Mouse (Mus musculus): ENCODE data around the gene Ccdc146. TPM values are rescaled to one million over a fixed set of nuclear protein-coding genes. Genes with fewer than 3 reads are reported as not detected.

The Ccdc146 gene
- polyA plus RNA-seq, 1 experiment from 2014 or later, result 0.12 TPM

DNA sequence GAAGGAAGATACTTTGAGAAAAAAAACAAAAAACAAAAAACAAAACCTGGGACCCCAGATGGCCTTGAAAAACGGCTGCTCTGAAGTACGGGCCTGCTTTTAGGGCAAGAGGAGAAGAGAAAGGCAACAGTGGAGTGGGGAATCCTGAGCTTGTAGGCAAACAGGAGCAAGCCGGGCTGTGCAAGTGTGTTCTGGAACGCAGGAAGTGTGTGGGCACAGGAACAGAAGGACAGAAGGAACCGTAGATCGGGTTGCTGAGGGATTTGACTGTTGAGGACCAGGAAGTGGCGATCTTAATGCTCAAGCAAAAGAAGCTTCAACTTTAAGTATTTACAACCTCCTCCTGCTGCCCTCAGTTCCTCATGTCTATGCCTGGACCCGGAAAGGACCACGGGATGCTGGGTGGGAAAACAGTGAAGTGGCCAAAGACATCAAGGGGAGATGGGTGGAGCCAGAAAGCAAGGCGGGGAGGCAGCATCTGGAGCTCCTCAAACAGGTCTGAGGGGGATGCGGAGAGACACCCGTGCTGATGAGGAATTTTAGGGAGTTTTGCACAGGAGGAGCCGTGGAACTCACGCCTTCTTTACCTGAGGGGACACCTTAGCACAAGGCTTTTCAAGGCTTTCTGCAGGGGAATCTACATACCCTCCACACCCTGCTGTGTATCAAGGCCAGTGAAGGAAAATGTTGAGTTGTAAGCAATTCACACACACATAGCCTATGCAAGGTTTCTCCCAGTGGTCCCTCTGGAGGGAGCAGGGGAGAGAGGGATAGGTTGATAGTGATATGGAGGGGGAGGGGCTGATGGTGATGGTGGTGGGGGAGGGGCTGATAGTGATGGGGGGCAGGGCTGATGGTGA lies 40.9 kb downstream of the Ccdc146 start:
- no peaks in the 10 kb centered on the region for H3K36me3 ChIP-seq (ENCODE audit: control insufficient read depth, insufficient read depth, low read length)
- H3K9me3 ChIP-seq (ENCODE audit: control insufficient read depth, low read depth, low read length), result no peaks in the 10 kb centered on the region
- 24% methylated on average over 14 of the region's 14 CpGs for WGBS
- no peak overlapping the region for H3K4me3 ChIP-seq (ENCODE audit: low read depth, low read length)
- H3K4me1 ChIP-seq (ENCODE audit: control insufficient read depth, insufficient read depth, low read length), result peaks cover 11% of the 10 kb centered on the region; the same call in 1 of the 2 replicates
- no peaks in the 10 kb centered on the region for H3K27me3 ChIP-seq (ENCODE audit: control insufficient read depth, insufficient read depth, low read length)
- H3K27ac ChIP-seq (ENCODE audit: low read length), result peak overlapping the region; percentile 30; the same call in 1 of the 2 replicates
- no peak overlapping the region for H3K4me2 ChIP-seq (replicated peaks; ENCODE audit: low read depth, low read length)
- no peak overlapping the region for H3K9ac ChIP-seq (replicated peaks; ENCODE audit: low read depth, low read length)
- no peak for ATAC-seq (ENCODE audit: insufficient number of reproducible peaks, insufficient read depth, low FRiP score, low read depth)

DNA sequence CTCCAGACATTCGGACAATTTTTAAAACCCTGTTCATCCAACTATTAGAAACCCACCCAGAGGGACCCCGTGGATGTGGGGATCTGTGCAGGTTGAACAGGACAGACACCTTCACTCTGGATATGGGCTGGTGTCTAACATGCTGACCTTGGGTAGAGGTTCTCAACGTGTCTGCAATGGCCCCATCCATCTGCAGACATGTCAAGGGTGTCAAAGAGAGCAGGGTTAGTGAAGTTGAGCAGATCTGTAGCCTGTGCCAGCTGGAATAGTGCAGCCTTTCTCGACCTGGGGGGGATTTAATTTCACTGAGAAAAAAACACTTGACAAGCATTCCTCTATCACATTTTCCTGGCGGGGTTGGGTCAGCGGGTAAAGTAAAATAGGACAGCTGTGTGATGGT lies 41.8 kb downstream of the Ccdc146 start:
- Histone ChIP-seq H3K4me3 (ENCODE audit: low read depth, low read length) (no peak overlapping the region), H3K4me1 (ENCODE audit: control insufficient read depth, insufficient read depth, low read length) (peaks cover 11% of the 10 kb centered on the region; the same call in 1 of the 2 replicates), H3K36me3 (ENCODE audit: control insufficient read depth, insufficient read depth, low read length) (no peaks in the 10 kb centered on the region), H3K9me3 (ENCODE audit: control insufficient read depth, low read depth, low read length) (no peaks in the 10 kb centered on the region), H3K9ac (replicated peaks; ENCODE audit: low read depth, low read length) (no peak overlapping the region), H3K27me3 (ENCODE audit: control insufficient read depth, insufficient read depth, low read length) (no peaks in the 10 kb centered on the region), H3K4me2 (replicated peaks; ENCODE audit: low read depth, low read length) (no peak overlapping the region), H3K27ac (ENCODE audit: low read length) (no peak overlapping the region)
- WGBS, result 33% methylated on average over 6 of the region's 6 CpGs
- ATAC-seq (ENCODE audit: insufficient number of reproducible peaks, insufficient read depth, low FRiP score, low read depth), result peak; percentile 35; the same call in 1 of the 2 replicates

DNA sequence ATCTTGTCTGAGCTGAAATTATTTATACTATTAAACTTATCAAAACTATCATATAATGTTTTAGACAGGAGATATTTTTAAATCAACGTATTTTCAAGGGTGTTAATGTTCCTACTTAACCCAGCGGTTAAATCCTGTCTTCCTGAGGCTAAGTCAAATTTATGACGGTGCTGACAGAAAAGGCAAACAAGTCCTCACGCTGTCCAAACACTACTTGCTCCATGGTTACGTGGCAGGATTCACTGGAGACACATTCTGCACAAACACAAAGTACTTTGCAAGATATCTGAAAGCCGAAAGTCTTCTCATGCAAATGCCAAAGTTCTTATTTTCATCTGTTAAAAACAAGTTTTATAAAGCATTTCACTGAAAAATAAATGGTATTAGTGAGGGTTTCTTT lies 42.5 kb downstream of the Ccdc146 start:
- H3K9me3 ChIP-seq (ENCODE audit: control insufficient read depth, low read depth, low read length), result no peaks in the 10 kb centered on the region
- H3K27me3 ChIP-seq (ENCODE audit: control insufficient read depth, insufficient read depth, low read length), result no peaks in the 10 kb centered on the region
- H3K4me3 ChIP-seq (ENCODE audit: low read depth, low read length), result no peak overlapping the region
- no peaks in the 10 kb centered on the region for H3K36me3 ChIP-seq (ENCODE audit: control insufficient read depth, insufficient read depth, low read length)
- 14% methylated on average over 6 of the region's 6 CpGs for WGBS
- H3K27ac ChIP-seq (ENCODE audit: low read length), result no peak overlapping the region
- no peak overlapping the region for H3K4me2 ChIP-seq (replicated peaks; ENCODE audit: low read depth, low read length)
- no peak for ATAC-seq (ENCODE audit: insufficient number of reproducible peaks, insufficient read depth, low FRiP score, low read depth)
- no peak overlapping the region for H3K9ac ChIP-seq (replicated peaks; ENCODE audit: low read depth, low read length)
- H3K4me1 ChIP-seq (ENCODE audit: control insufficient read depth, insufficient read depth, low read length), result peaks cover 11% of the 10 kb centered on the region; the same call in 1 of the 2 replicates

DNA sequence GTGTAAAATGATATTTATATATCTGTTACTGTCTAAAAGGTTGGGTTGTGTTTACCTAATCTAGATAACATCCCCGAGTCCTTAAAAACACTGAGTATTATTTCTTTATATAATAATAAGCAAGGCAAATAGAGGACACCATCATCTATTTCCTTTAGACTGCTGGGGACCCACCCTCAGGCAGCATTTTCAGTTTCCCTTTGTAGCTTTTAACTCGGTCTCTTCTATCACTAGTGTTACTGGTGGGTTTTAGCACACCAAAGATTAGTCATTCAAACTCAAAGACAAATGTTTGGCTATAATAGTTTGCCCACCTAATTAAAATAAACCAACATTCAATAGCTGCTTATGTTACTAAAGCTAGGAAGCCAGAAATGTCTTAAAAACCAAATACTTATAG lies 46.1 kb downstream of the Ccdc146 start:
- H3K4me1 ChIP-seq (ENCODE audit: control insufficient read depth, insufficient read depth, low read length), result peaks cover 11% of the 10 kb centered on the region; the same call in 1 of the 2 replicates
- H3K27me3 ChIP-seq (ENCODE audit: control insufficient read depth, insufficient read depth, low read length), result no peaks in the 10 kb centered on the region
- no peaks in the 10 kb centered on the region for H3K9me3 ChIP-seq (ENCODE audit: control insufficient read depth, low read depth, low read length)
- no peak overlapping the region for H3K9ac ChIP-seq (replicated peaks; ENCODE audit: low read depth, low read length)
- no peak for ATAC-seq (ENCODE audit: insufficient number of reproducible peaks, insufficient read depth, low FRiP score, low read depth)
- no peak overlapping the region for H3K27ac ChIP-seq (ENCODE audit: low read length)
- H3K4me2 ChIP-seq (replicated peaks; ENCODE audit: low read depth, low read length), result no peak overlapping the region
- WGBS, result 34% methylated on average over 2 of the region's 2 CpGs
- H3K4me3 ChIP-seq (ENCODE audit: low read depth, low read length), result no peak overlapping the region
- no peaks in the 10 kb centered on the region for H3K36me3 ChIP-seq (ENCODE audit: control insufficient read depth, insufficient read depth, low read length)

DNA sequence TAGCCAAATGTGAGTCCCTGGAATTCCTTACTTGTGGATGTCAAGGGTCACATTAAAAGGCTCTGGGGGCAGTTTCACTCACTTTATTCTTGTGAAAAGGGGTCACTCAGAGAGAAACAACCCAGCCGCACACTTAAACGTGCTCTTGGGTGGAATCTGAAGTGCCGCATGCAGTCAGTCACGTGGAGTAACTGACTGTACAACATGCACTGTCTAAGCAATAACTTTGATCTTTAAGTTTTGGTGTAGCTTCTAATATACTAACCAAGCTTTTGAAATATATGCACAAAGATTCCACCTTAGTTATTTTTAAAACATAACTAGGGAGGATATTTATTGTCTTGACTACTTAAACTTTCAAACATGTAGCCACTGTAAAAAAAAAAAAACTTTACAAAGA lies 47.5 kb downstream of the Ccdc146 start:
- H3K4me1 ChIP-seq (ENCODE audit: control insufficient read depth, insufficient read depth, low read length), result 0 out of 2 replicates have a peak, but pooled peaks cover 2% of the 10 kb centered on the region
- H3K36me3 ChIP-seq (ENCODE audit: control insufficient read depth, insufficient read depth, low read length), result no peaks in the 10 kb centered on the region
- H3K4me2 ChIP-seq (replicated peaks; ENCODE audit: low read depth, low read length), result no peak overlapping the region
- H3K27ac ChIP-seq (ENCODE audit: low read length), result no peak overlapping the region
- H3K9ac ChIP-seq (replicated peaks; ENCODE audit: low read depth, low read length), result no peak overlapping the region
- H3K27me3 ChIP-seq (ENCODE audit: control insufficient read depth, insufficient read depth, low read length), result no peaks in the 10 kb centered on the region
- H3K9me3 ChIP-seq (ENCODE audit: control insufficient read depth, low read depth, low read length), result no peaks in the 10 kb centered on the region
- no peak for ATAC-seq (ENCODE audit: insufficient number of reproducible peaks, insufficient read depth, low FRiP score, low read depth)
- 64% methylated on average over 4 of the region's 4 CpGs for WGBS
- no peak overlapping the region for H3K4me3 ChIP-seq (ENCODE audit: low read depth, low read length)

DNA sequence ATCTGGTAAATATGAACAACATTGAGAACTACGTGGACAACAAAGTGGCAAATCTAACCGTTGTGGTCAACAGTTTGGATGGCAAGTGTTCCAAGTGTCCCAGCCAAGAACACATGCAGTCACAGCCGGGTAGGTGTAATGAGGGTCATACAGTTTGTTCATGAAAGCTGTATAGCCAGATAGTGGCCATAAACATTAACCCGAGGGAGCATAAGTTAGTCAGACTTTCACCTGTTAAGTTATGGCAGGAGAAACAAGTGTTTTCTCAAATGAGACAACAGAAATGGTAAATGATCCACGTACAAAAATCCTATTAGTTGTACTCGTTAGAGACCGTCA lies 51.3 kb downstream of the Ccdc146 start:
- H3K27ac ChIP-seq (ENCODE audit: low read length), result no peak overlapping the region
- WGBS, result 65% methylated on average over 7 of the region's 7 CpGs
- no peak overlapping the region; the same call in 1 of the 2 replicates for H3K9ac ChIP-seq (replicated peaks; ENCODE audit: low read depth, low read length)
- peak overlapping the region; percentile 94 for H3K4me2 ChIP-seq (replicated peaks; ENCODE audit: low read depth, low read length)
- no peaks in the 10 kb centered on the region for H3K27me3 ChIP-seq (ENCODE audit: control insufficient read depth, insufficient read depth, low read length)
- H3K4me1 ChIP-seq (ENCODE audit: control insufficient read depth, insufficient read depth, low read length), result 0 out of 2 replicates have a peak, but pooled peaks cover 3% of the 10 kb centered on the region
- H3K36me3 ChIP-seq (ENCODE audit: control insufficient read depth, insufficient read depth, low read length), result no peaks in the 10 kb centered on the region
- H3K9me3 ChIP-seq (ENCODE audit: control insufficient read depth, low read depth, low read length), result no peaks in the 10 kb centered on the region
- H3K4me3 ChIP-seq (ENCODE audit: low read depth, low read length), result peak overlapping the region; percentile 37; the same call in 1 of the 2 replicates
- no peak for ATAC-seq (ENCODE audit: insufficient number of reproducible peaks, insufficient read depth, low FRiP score, low read depth)

DNA sequence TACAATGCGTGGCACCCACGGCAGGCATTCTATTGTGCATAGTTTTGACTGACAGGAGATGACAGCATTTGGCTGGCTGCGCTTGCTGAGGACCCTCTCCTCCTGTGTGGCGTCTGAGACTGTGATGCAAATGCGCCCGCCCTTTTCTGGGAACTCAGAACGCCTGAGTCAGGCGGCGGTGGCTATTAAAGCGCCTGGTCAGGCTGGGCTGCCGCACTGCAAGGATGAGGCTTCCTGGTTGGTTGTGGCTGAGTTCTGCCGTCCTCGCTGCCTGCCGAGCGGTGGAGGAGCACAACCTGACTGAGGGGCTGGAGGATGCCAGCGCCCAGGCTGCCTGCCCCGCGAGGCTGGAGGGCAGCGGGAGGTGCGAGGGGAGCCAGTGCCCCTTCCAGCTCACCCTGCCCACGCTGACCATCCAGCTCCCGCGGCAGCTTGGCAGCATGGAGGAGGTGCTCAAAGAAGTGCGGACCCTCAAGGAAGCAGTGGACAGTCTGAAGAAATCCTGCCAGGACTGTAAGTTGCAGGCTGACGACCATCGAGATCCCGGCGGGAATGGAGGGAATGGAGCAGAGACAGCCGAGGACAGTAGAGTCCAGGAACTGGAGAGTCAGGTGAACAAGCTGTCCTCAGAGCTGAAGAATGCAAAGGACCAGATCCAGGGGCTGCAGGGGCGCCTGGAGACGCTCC lies 51.8 kb downstream of the Ccdc146 start, which contains the start of gene Fgl2:
TSS of gene Fgl2 (plus strand) at position 150 of the 687 bp plus-strand sequence.
- no peaks in the 10 kb centered on the region for H3K27me3 ChIP-seq (ENCODE audit: control insufficient read depth, insufficient read depth, low read length)
- WGBS, result 6% methylated on average over 31 of the region's 31 CpGs
- peak within 1 kb of the TSS; percentile 37 for H3K4me3 ChIP-seq (ENCODE audit: low read depth, low read length)
- H3K4me2 ChIP-seq (replicated peaks; ENCODE audit: low read depth, low read length), result peak within 1 kb of the TSS; percentile 94
- H3K36me3 ChIP-seq (ENCODE audit: control insufficient read depth, insufficient read depth, low read length), result no peaks in the 10 kb centered on the region
- H3K9ac ChIP-seq (replicated peaks; ENCODE audit: low read depth, low read length), result no peak within 1 kb of the TSS; the same call in 1 of the 2 replicates
- 0 out of 2 replicates have a peak, but pooled peaks cover 3% of the 10 kb centered on the region for H3K4me1 ChIP-seq (ENCODE audit: control insufficient read depth, insufficient read depth, low read length)
- no peak within 1 kb of the TSS for H3K27ac ChIP-seq (ENCODE audit: low read length)
- no peaks in the 10 kb centered on the region for H3K9me3 ChIP-seq (ENCODE audit: control insufficient read depth, low read depth, low read length)
- ATAC-seq (ENCODE audit: insufficient number of reproducible peaks, insufficient read depth, low FRiP score, low read depth), result peak; percentile 67; the same call in 1 of the 2 replicates

DNA sequence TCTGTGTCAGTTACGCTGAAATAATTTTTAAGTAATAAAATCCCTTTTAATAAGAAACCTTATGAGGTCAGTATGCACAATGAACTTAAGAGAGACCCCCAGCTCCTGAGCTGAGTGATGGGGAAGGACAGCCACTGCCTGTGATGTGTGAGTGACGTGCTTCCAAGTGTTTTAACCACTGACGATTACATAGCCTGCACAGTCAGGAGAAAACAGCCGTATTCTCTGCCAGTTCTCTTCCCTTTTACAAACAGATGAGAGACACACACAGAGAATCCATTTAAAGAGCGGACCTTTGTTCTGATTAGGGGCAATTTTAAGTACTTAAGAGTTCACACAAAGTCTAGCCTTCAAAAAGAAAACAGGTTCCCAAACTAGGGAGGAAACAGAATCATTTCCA lies 52.6 kb downstream of the Ccdc146 start:
- 0 out of 2 replicates have a peak, but pooled peaks cover 3% of the 10 kb centered on the region for H3K4me1 ChIP-seq (ENCODE audit: control insufficient read depth, insufficient read depth, low read length)
- no peak for ATAC-seq (ENCODE audit: insufficient number of reproducible peaks, insufficient read depth, low FRiP score, low read depth)
- H3K4me3 ChIP-seq (ENCODE audit: low read depth, low read length), result peak overlapping the region; percentile 37; the same call in 1 of the 2 replicates
- no peaks in the 10 kb centered on the region for H3K9me3 ChIP-seq (ENCODE audit: control insufficient read depth, low read depth, low read length)
- H3K27ac ChIP-seq (ENCODE audit: low read length), result no peak overlapping the region
- WGBS, result 49% methylated on average over 5 of the region's 5 CpGs
- H3K9ac ChIP-seq (replicated peaks; ENCODE audit: low read depth, low read length), result no peak overlapping the region
- H3K4me2 ChIP-seq (replicated peaks; ENCODE audit: low read depth, low read length), result peak overlapping the region; percentile 94; the same call in 1 of the 2 replicates
- H3K36me3 ChIP-seq (ENCODE audit: control insufficient read depth, insufficient read depth, low read length), result no peaks in the 10 kb centered on the region
- H3K27me3 ChIP-seq (ENCODE audit: control insufficient read depth, insufficient read depth, low read length), result no peaks in the 10 kb centered on the region

Measured in stomach, embryonic 14.5 days (tissue).